Mouse (Mus musculus) midbrain, embryonic 13.5 days (tissue): Measurements from ENCODE around the gene Stard13. TPM values are rescaled to one million over a fixed set of nuclear protein-coding genes. Genes with fewer than 3 reads are reported as not detected.

Experiments
- ATAC-seq: fragments of 200-750 bp; cut with Nextera tagmentation; 2 replicates; pipeline ENCODE4 v1.8.0; 2017; ENCODE audit warnings: mild to moderate bottlenecking, moderate TSS enrichment, moderate library complexity
- H3K27ac ChIP-seq: fragments of 300-500 bp; sonication (generic); 2 replicates; pipeline ENCODE4 v1.5.1; 2015; ENCODE audit warnings: inconsistent platforms, mild to moderate bottlenecking, moderate library complexity
- H3K27me3 ChIP-seq: fragments of 300-500 bp; sonication (generic); 2 replicates; pipeline ENCODE4 v1.6.1; 2015; ENCODE audit warnings: mild to moderate bottlenecking, inconsistent platforms
- H3K36me3 ChIP-seq: fragments of 300-500 bp; sonication (generic); 2 replicates; pipeline ENCODE4 v1.6.1; 2015; ENCODE audit warnings: mild to moderate bottlenecking, inconsistent platforms
- H3K4me1 ChIP-seq: fragments of 300-500 bp; sonication (generic); replicated peaks from 2 replicates; pipeline ENCODE4 v1.6.1; 2015; ENCODE audit warnings: inconsistent platforms
- H3K4me2 ChIP-seq: fragments of 300-500 bp; sonication (generic); replicated peaks from 2 replicates; pipeline ENCODE4 v1.6.1; 2015; ENCODE audit warnings: moderate library complexity, mild to moderate bottlenecking, inconsistent platforms
- H3K4me3 ChIP-seq: fragments of 300-500 bp; sonication (generic); replicated peaks from 2 replicates; pipeline ENCODE4 v1.5.1; 2015; ENCODE audit warnings: mild to moderate bottlenecking, inconsistent platforms
- H3K9ac ChIP-seq: fragments of 300-500 bp; sonication (generic); replicated peaks from 2 replicates; pipeline ENCODE4 v1.6.1; 2015; ENCODE audit warnings: mild to moderate bottlenecking, inconsistent platforms
- H3K9me3 ChIP-seq: fragments of 300-500 bp; sonication (generic); 2 replicates; pipeline ENCODE4 v1.6.1; 2016; ENCODE audit warnings: mild to moderate bottlenecking, inconsistent platforms
- WGBS: fragments of 180-500 bp; shearing (Covaris S2); methylation state at CpG from one replicate; pipeline ENCODE4 v1.1.7; 2015; 5-methylcytosine and 5-hydroxymethylcytosine counted together
- polyA plus RNA-seq: library from polyadenylated mRNA; unstranded; fragments of >200 nt; fragmentation: Nextera tagmentation; extraction: Ambion mirVana; gene quantifications from 2 replicates; pipeline ENCODE4 v1.2.1, GENCODE M21; 2015

The Stard13 gene
- polyA plus RNA-seq, 1 experiment from 2014 or later: 3.9 TPM

- H3K27ac ChIP-seq: no peak overlapping the region
- H3K9ac ChIP-seq: no peak overlapping the region
- H3K9me3 ChIP-seq: no peaks in the 10 kb centered on the region
- H3K4me3 ChIP-seq: no peak overlapping the region
- 94% methylated on average over 1 of the region's 1 CpGs for WGBS
- H3K36me3 ChIP-seq: no peaks in the 10 kb centered on the region
- no peak overlapping the region for H3K4me2 ChIP-seq
- H3K4me1 ChIP-seq: no peaks in the 10 kb centered on the region
- no peak for ATAC-seq
- no peaks in the 10 kb centered on the region for H3K27me3 ChIP-seq
Observed at GRCm38 (mm10) chr5:151173774-151174173, 59.9 kb downstream of the Stard13 start.

DNA sequence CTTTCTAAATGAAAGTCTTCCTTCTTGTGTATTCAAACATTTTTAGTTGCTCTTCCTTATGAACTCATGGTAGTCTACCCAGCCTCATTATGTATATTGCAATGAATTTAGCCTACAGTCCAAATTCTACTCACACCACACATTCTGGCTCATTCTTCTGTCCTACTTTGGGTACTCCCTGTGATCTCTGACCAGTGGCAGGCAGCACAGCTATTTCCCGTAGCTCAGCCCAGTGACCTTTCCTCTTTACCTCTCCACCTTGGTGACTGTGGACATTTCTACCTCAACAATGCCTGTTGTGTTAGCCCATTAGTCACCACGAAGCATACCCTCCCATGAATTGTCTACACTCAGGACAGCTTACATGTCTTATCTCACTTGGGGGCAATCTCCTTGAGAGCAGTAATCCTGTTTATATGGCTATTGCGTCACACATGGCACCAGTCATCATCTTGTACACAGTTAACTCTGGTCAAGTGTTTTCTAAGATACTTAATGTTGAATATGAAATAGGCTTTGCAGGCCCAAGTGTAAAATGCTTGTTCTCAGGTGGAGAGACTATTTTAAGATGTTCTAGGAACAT is 63.4 kb downstream of the Stard13 start:
- H3K4me2 ChIP-seq: no peak overlapping the region
- no peaks in the 10 kb centered on the region for H3K9me3 ChIP-seq
- H3K27ac ChIP-seq: no peak overlapping the region
- no peak overlapping the region for H3K9ac ChIP-seq
- H3K4me1 ChIP-seq: no peaks in the 10 kb centered on the region
- 79% methylated on average over 3 of the region's 3 CpGs for WGBS
- no peaks in the 10 kb centered on the region for H3K27me3 ChIP-seq
- no peaks in the 10 kb centered on the region for H3K36me3 ChIP-seq
- no peak for ATAC-seq
- H3K4me3 ChIP-seq: no peak overlapping the region

DNA sequence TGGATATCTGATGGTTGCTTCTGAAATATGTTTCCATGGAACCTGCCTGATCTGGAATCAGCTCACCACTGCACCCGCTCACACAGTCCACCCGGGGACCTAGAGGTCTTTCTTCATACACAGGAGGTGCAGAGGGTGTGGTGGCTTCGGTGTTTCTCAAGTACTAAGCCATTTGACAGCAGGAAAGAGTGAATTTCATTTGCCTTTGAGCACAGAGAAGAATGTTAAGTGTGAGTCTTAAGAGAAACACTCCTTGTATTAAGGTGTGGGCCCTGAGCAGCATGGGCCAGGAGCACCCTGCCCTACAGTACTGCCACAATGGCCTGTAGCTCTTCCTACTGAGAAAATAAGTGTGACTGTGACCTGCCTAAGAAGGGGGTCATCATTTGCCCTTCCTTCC is 65.4 kb downstream of the Stard13 start:
- Histone ChIP-seq H3K4me2 (no peak overlapping the region), H3K4me1 (peaks cover 16% of the 10 kb centered on the region), H3K36me3 (no peaks in the 10 kb centered on the region), H3K9me3 (no peaks in the 10 kb centered on the region), H3K27ac (no peak overlapping the region), H3K27me3 (no peaks in the 10 kb centered on the region), H3K9ac (no peak overlapping the region), H3K4me3 (no peak overlapping the region)
- ATAC-seq: no peak
- 89% methylated on average over 3 of the region's 3 CpGs for WGBS

DNA sequence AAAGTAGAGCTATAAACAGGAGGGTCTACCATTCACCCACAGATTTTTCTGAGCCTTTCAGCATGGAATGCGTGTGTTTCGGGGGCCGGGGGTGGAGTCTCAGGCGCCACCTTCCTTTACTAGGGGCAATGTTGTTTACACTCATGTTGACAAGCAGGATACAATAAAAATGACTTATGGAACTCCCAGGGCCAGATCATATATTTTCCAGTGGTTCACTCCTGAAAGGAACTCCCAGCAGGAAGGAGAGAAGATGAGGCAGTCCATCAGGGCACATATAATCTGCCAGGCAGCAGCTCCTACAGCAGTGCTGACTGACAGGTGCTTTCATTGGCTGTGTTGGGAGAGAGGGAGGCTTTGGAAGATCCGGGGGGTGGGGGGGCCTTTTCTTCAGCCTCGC is 66.0 kb downstream of the Stard13 start:
- Histone ChIP-seq H3K4me3 (no peak overlapping the region), H3K9me3 (no peaks in the 10 kb centered on the region), H3K36me3 (no peaks in the 10 kb centered on the region), H3K27me3 (no peaks in the 10 kb centered on the region), H3K4me2 (no peak overlapping the region), H3K4me1 (peaks cover 16% of the 10 kb centered on the region), H3K27ac (no peak overlapping the region), H3K9ac (no peak overlapping the region)
- ATAC-seq: no peak
- WGBS: 84% methylated on average over 6 of the region's 6 CpGs

DNA sequence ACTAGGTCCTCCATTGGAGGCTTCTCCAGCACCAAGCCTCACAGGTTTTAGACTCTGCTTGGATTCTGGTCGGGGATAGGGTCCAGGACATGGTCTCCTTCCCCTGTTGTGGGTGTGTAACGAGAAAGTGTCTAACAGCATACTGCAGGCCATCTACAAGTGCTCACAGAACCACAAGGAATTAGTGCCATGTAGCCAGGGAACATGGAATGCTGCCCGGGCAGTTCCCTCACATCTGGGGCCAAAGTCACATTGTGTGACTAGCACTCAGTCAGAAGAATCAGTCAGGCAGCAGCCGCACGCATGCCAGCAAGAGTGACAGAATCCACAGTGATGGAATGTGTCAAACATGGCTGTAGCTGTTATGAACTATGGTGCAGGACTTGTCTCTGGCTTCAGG is 67.4 kb downstream of the Stard13 start:
- Histone ChIP-seq H3K4me3 (no peak overlapping the region), H3K9me3 (no peaks in the 10 kb centered on the region), H3K27ac (no peak overlapping the region), H3K27me3 (no peaks in the 10 kb centered on the region), H3K4me1 (peaks cover 16% of the 10 kb centered on the region), H3K36me3 (no peaks in the 10 kb centered on the region), H3K9ac (no peak overlapping the region), H3K4me2 (no peak overlapping the region)
- 93% methylated on average over 5 of the region's 5 CpGs for WGBS
- ATAC-seq: no peak

GRCm38 (mm10) chr5:151165381-151166016 is 68.1 kb downstream of the Stard13 start:
- 89% methylated on average over 6 of the region's 6 CpGs for WGBS
- no peak overlapping the region for H3K27ac ChIP-seq
- H3K27me3 ChIP-seq: no peaks in the 10 kb centered on the region
- H3K9ac ChIP-seq: no peak overlapping the region
- no peak overlapping the region for H3K4me3 ChIP-seq
- no peak overlapping the region for H3K4me2 ChIP-seq
- no peaks in the 10 kb centered on the region for H3K36me3 ChIP-seq
- peaks cover 16% of the 10 kb centered on the region for H3K4me1 ChIP-seq
- no peaks in the 10 kb centered on the region for H3K9me3 ChIP-seq
- ATAC-seq: no peak

- no peak overlapping the region for H3K4me2 ChIP-seq
- H3K4me3 ChIP-seq: no peak overlapping the region
- H3K36me3 ChIP-seq: no peaks in the 10 kb centered on the region
- H3K27me3 ChIP-seq: no peaks in the 10 kb centered on the region
- 79% methylated on average over 4 of the region's 4 CpGs for WGBS
- H3K9ac ChIP-seq: no peak overlapping the region
- no peak for ATAC-seq
- H3K27ac ChIP-seq: no peak overlapping the region
- H3K4me1 ChIP-seq: peaks cover 16% of the 10 kb centered on the region
- H3K9me3 ChIP-seq: no peaks in the 10 kb centered on the region
Observed at GRCm38 (mm10) chr5:151164815-151165214, 68.8 kb downstream of the Stard13 start.

GRCm38 (mm10) chr5:151162642-151163041 is 71.0 kb downstream of the Stard13 start:
- Histone ChIP-seq H3K36me3 (no peaks in the 10 kb centered on the region), H3K27ac (no peak overlapping the region), H3K4me3 (no peak overlapping the region), H3K9me3 (no peaks in the 10 kb centered on the region), H3K9ac (no peak overlapping the region), H3K27me3 (no peaks in the 10 kb centered on the region), H3K4me2 (no peak overlapping the region), H3K4me1 (peaks cover 16% of the 10 kb centered on the region)
- ATAC-seq: no peak
- WGBS: 93% methylated on average over 3 of the region's 3 CpGs

- WGBS: 82% methylated on average over 1 of the region's 1 CpGs
- Histone ChIP-seq H3K4me2 (no peak overlapping the region), H3K27me3 (no peaks in the 10 kb centered on the region), H3K27ac (no peak overlapping the region), H3K4me1 (peaks cover 4% of the 10 kb centered on the region; the same call in 1 of the 2 replicates), H3K4me3 (no peak overlapping the region), H3K36me3 (no peaks in the 10 kb centered on the region), H3K9me3 (no peaks in the 10 kb centered on the region), H3K9ac (no peak overlapping the region)
- no peak for ATAC-seq
Observed at GRCm38 (mm10) chr5:151155247-151155646, 78.4 kb downstream of the Stard13 start.

DNA sequence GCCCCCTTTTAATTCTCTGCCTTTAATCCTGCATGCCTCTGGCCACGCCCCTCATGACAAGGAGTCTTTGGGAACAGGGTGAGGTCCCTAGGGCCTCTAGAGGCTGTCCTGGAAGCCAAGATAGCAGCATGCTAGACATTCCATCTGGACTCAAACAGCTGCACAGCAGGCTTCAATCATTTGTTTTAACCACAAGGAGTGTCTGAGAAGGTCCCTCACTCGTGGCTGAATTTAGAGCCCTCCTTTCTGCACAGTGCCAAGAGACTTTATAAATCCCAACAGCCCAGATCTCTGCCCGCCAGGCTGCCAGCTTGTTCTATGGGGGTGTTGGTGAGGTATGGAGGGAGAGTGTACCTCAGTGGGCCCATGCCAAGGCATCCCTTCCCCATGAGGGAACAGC is 78.9 kb downstream of the Stard13 start:
- Histone ChIP-seq H3K9me3 (no peaks in the 10 kb centered on the region), H3K4me3 (no peak overlapping the region), H3K4me2 (no peak overlapping the region), H3K36me3 (no peaks in the 10 kb centered on the region), H3K4me1 (peaks cover 4% of the 10 kb centered on the region; the same call in 1 of the 2 replicates), H3K9ac (no peak overlapping the region), H3K27ac (no peak overlapping the region), H3K27me3 (no peaks in the 10 kb centered on the region)
- ATAC-seq: no peak
- WGBS: 43% methylated on average over 3 of the region's 3 CpGs

DNA sequence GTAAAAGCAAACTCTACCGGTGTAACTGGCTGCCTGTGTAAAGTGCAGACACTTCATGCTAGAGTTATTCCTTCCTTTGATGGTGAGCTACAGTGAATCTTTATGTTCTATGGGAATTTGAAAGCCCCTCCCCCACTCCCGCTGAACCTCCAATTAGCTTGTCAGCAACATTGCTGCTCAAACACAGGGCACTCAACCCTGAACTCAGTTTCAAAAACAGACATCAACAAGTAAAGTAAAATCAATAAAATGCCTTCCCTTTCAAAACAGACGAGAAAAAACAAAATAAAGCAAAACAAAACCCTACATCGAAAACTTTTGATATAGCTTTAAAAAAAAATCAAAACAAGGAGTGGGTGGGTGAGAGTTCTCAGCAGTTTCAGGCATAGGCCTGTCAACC is 79.6 kb downstream of the Stard13 start:
- Histone ChIP-seq H3K4me2 (no peak overlapping the region), H3K9ac (no peak overlapping the region), H3K36me3 (no peaks in the 10 kb centered on the region), H3K27ac (no peak overlapping the region), H3K9me3 (no peaks in the 10 kb centered on the region), H3K4me3 (no peak overlapping the region), H3K4me1 (peaks cover 8% of the 10 kb centered on the region), H3K27me3 (no peaks in the 10 kb centered on the region)
- ATAC-seq: no peak
- WGBS: 85% methylated on average over 4 of the region's 4 CpGs

DNA sequence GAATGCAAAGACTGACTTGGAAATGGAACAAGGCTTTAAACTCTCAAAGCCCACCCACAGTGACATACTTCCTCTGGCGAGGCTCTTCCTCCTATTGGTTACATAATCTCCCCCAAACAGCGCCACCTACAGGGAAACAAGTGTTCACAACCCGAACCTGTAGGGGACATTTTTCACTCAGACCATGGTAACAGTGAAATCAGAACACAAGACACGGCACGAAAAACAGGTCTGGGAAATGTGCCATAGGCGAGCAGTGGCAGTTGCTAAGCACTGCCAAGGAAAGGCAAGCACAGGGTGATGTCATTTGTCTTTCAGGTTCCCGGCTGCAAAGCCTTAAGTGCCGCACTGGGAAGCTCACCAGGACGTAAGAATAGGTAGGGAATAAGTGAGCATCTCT is 82.1 kb downstream of the Stard13 start:
- H3K27ac ChIP-seq: no peak overlapping the region
- no peaks in the 10 kb centered on the region for H3K9me3 ChIP-seq
- H3K9ac ChIP-seq: no peak overlapping the region
- no peak overlapping the region for H3K4me3 ChIP-seq
- H3K4me1 ChIP-seq: peaks cover 8% of the 10 kb centered on the region
- H3K36me3 ChIP-seq: no peaks in the 10 kb centered on the region
- no peak for ATAC-seq
- H3K4me2 ChIP-seq: no peak overlapping the region
- H3K27me3 ChIP-seq: no peaks in the 10 kb centered on the region
- WGBS: 89% methylated on average over 9 of the region's 9 CpGs

GRCm38 (mm10) chr5:151149509-151149908 is 84.1 kb downstream of the Stard13 start:
- no peaks in the 10 kb centered on the region for H3K27me3 ChIP-seq
- no peaks in the 10 kb centered on the region for H3K36me3 ChIP-seq
- 0 out of 2 replicates have a peak, but pooled peaks have one; percentile 30 for ATAC-seq
- no peak overlapping the region for H3K27ac ChIP-seq
- 68% methylated on average over 8 of the region's 8 CpGs for WGBS
- H3K9ac ChIP-seq: no peak overlapping the region
- peaks cover 4% of the 10 kb centered on the region; the same call in 1 of the 2 replicates for H3K4me1 ChIP-seq
- no peak overlapping the region for H3K4me3 ChIP-seq
- no peak overlapping the region for H3K4me2 ChIP-seq
- no peaks in the 10 kb centered on the region for H3K9me3 ChIP-seq
